Mouse (Mus musculus): ENCODE data around the gene Ube2t. TPM values are rescaled to one million over a fixed set of nuclear protein-coding genes. Genes with fewer than 3 reads are reported as not detected.

The Ube2t gene
- 0.76 and 1.3 TPM in 2 replicates for polyA plus RNA-seq (2012; rRNA removed)

DNA sequence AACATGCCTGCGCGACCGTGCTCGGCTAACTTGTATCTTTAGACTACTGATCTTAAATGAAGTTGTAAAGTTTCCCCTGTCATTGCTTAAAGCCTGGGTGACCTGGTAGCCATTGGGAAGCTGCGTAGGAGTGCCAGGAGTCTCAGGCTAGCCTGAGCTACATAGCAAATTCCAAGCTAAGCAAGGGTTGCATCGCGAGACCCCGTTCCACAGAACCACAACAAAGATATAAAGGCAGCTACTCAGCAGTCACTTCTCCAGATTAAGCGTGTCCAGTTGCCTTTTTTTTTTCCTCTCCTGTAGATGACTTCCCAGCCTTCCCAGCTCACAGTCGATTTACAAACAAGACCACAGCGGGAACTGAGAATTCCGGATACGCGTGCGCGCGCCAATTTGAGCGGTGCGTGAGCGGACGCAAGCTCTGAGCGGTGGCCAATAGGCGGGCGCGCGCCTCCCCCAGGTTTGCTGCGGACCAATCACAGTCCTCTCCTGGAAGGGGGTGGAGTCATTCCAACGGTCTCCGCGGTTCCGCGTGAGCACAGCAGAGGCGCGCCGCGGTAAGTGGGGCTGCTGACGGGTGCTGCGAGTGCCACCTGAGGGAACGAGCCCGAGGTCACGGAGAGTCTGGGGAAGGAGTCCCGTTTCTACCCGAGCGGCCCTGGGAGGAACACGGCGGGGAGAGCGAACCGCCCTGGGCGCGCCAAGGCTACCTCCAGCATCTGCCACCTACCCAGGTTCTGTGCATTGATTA, at the start of gene Ube2t:
Gene Ube2t (plus strand): TSS at position 513 of the 751 bp plus-strand sequence.

DNA sequence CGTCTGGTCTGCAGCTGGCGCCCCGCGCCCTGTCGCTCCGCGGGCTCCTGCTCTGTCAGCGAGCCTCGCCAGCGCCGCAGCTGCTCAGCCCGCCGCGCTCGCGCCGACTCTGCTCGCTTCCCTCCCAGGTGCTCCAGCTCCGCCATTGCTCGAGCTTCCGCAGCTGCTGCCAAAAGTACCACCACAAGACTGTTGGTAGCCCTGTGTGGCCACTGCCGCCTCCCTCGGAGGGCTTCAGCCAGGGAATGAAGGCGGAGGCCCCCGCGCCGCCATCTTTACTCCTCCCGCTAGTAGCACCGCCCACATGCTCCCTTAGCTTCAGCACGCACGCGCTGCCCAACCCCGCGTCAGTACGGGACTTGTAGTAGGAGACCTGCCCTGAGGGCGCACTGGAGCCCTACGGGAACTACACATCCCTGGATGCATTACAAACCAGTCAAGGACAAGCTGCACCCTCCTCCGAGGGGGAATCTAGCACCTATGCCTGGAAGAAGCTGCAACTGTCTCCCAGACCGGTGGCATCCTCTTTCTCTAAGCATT, 6.7 kb upstream of the Ube2t start, which contains the start of gene Ppp1r12b:
Gene Ppp1r12b (minus strand): TSS at position 306 of the 540 bp plus-strand sequence.

Other genes starting within 250 kb of the Ube2t start
- gene Ppp1r12b, start 6.6 kb upstream of the Ube2t start, polyA plus RNA-seq (2012; rRNA removed): 16.0 and 17.4 TPM in 2 replicates
- gene Lgr6, start 142.7 kb downstream of the Ube2t start, polyA plus RNA-seq (2012; rRNA removed): 0.18 and 0.26 TPM in 2 replicates
- 0.77 and 1.7 TPM in 2 replicates for gene Ptpn7, start 170.1 kb downstream of the Ube2t start, polyA plus RNA-seq (2012; rRNA removed)
- gene Arl8a, start 184.3 kb downstream of the Ube2t start, polyA plus RNA-seq (2012; rRNA removed): 27.4 and 28.8 TPM in 2 replicates
- 3.8 and 4.1 TPM in 2 replicates for gene Gpr37l1, start 205.1 kb downstream of the Ube2t start, polyA plus RNA-seq (2012; rRNA removed)

Measured in stomach, adult 2 months (tissue).